Mouse (Mus musculus) ES-Bruce4 (cell line): ENCODE measurements around the gene Rpl22. TPM values are rescaled to one million over a fixed set of nuclear protein-coding genes. Genes with fewer than 3 reads are reported as not detected.

ENCODE experiments used
- H3K27ac ChIP-seq: 2 replicates; pipeline ENCODE4 v1.5.1; 2012; ENCODE audit warnings: low read length, inconsistent platforms; ENCODE audit not compliant: insufficient read depth
- H3K27me3 ChIP-seq: 2 replicates; pipeline ENCODE4 v1.6.1; 2012; ENCODE audit warnings: mild to moderate bottlenecking, low read length, inconsistent platforms; ENCODE audit not compliant: control insufficient read depth, poor library complexity, insufficient read depth, severe bottlenecking
- H3K36me3 ChIP-seq: 2 replicates; pipeline ENCODE4 v1.6.1; 2012; ENCODE audit warnings: inconsistent platforms, mild to moderate bottlenecking, low read length, moderate library complexity; ENCODE audit not compliant: control insufficient read depth, poor library complexity, insufficient read depth, severe bottlenecking
- H3K4me1 ChIP-seq: one replicate; pipeline ENCODE4 v1.8.1; 2011; ENCODE audit warnings: low read length; ENCODE audit not compliant: control insufficient read depth, insufficient read depth
- H3K4me3 ChIP-seq: 2 replicates; pipeline ENCODE4 v1.5.1; 2011; ENCODE audit warnings: low read depth, mild to moderate bottlenecking, low read length
- H3K9ac ChIP-seq: 2 replicates; pipeline ENCODE4 v1.6.1; 2012; ENCODE audit warnings: low read depth, mild to moderate bottlenecking, inconsistent platforms; ENCODE audit not compliant: poor library complexity, severe bottlenecking
- H3K9me3 ChIP-seq: replicated peaks from 2 replicates; pipeline ENCODE4 v1.6.1; 2012; ENCODE audit warnings: mild to moderate bottlenecking, low read length, inconsistent platforms; ENCODE audit not compliant: control insufficient read depth, poor library complexity, insufficient read depth, severe bottlenecking
- CTCF ChIP-seq: IDR thresholded peaks from one replicate; pipeline ENCODE4 v1.8.1; 2011; ENCODE audit warnings: low read depth, low read length
- EP300 ChIP-seq: IDR thresholded peaks from 2 replicates; pipeline ENCODE4 v1.6.1; 2011; ENCODE audit warnings: low read depth, low read length; ENCODE audit not compliant: insufficient read depth
- POLR2A ChIP-seq: IDR thresholded peaks from one replicate; pipeline ENCODE4 v1.8.1; 2011; ENCODE audit warnings: low read length; ENCODE audit not compliant: insufficient read depth
- polyA plus RNA-seq: library from polyadenylated mRNA; stranded (reverse); fragments of >200 nt; gene quantifications from 2 replicates; pipeline ENCODE4 v1.2.4, GENCODE M21; 2011; ENCODE audit warnings: low read depth; ENCODE audit not compliant: missing spikeins, insufficient read depth, insufficient read length

Gene Rpl22
- polyA plus RNA-seq, 1 experiment, result 1,978 TPM

DNA sequence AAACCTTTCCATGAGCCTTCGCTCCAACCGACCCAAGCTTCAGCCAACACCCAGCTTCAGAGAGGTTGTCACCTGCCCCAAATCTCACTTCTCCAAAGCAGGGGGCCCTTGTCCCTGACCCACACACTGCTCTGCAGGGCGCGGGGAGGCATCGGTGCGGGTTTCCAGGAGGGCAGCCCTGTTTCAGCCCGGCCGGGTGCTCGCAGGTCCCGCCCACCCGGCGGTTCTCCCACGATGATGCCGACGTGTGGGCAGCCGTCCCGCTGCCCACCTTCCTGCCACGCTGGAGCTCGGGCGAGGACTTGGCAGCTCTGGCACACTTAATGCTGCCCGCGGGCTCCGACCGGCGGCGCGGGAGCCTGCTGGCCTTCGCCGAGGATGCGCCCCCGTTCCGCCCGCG lies 42.8 kb upstream of the Rpl22 start:
- Histone ChIP-seq H3K36me3 (no peaks in the 10 kb centered on the region), H3K9me3 (no peaks in the 10 kb centered on the region), H3K4me3 (peak overlapping the region; percentile 15), H3K4me1 (peaks cover 3% of the 10 kb centered on the region), H3K27ac (no peak overlapping the region), H3K27me3 (0 out of 2 replicates have a peak, but pooled peaks cover 2% of the 10 kb centered on the region), H3K9ac (peak overlapping the region; percentile 7; the same call in 1 of the 2 replicates)
- no peak for TF ChIP-seq EP300
- TF ChIP-seq CTCF, result no peak
- no peak for TF ChIP-seq POLR2A

- H3K9me3 ChIP-seq, result no peaks in the 10 kb centered on the region
- H3K27me3 ChIP-seq, result 0 out of 2 replicates have a peak, but pooled peaks cover 2% of the 10 kb centered on the region
- no peaks in the 10 kb centered on the region for H3K36me3 ChIP-seq
- H3K4me1 ChIP-seq, result peaks cover 3% of the 10 kb centered on the region
- peak overlapping the region; percentile 7; the same call in 1 of the 2 replicates for H3K9ac ChIP-seq
- H3K4me3 ChIP-seq, result peak overlapping the region; percentile 52
- H3K27ac ChIP-seq, result no peak overlapping the region
- TF ChIP-seq POLR2A (no peak), EP300 (0 out of 2 replicates have a peak, but pooled peaks have one; percentile 12), CTCF (peak; percentile 77)
These were observed 42.2 kb upstream of the Rpl22 start for GRCm38 (mm10) chr4:152283186-152283950.

GRCm38 (mm10) chr4:152285505-152285904 lies 40.0 kb upstream of the Rpl22 start:
- no peak overlapping the region for H3K4me3 ChIP-seq
- no peak overlapping the region for H3K9ac ChIP-seq
- H3K4me1 ChIP-seq, result peaks cover 5% of the 10 kb centered on the region
- H3K27me3 ChIP-seq, result 0 out of 2 replicates have a peak, but pooled peaks cover 2% of the 10 kb centered on the region
- no peaks in the 10 kb centered on the region for H3K9me3 ChIP-seq
- H3K36me3 ChIP-seq, result no peaks in the 10 kb centered on the region
- no peak for TF ChIP-seq POLR2A
- peak; percentile 73 for TF ChIP-seq CTCF
- TF ChIP-seq EP300, result no peak
- H3K27ac ChIP-seq, result no peak overlapping the region

DNA sequence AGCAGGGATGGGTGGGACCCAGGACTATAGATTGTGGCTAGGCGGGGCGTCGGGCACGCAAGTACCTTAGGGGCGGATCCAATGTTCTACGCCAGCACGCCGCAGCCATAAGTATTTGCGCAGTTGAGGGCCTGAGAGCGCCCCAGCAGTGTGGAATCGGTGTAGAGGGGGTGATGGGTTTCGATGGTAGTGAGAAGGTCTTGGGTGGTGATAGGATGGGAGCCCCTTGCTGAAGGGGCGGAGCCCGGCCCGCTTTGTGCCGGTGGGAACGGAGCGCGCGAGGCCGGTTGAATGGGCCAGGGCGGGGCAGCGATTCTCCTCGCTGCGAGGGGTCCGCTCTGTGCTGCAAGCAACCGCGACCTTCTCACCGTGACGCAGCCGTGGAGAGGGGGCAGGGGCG lies 39.4 kb upstream of the Rpl22 start:
- H3K36me3 ChIP-seq, result no peaks in the 10 kb centered on the region
- no peak overlapping the region for H3K27ac ChIP-seq
- peak overlapping the region; percentile 32 for H3K4me3 ChIP-seq
- H3K9me3 ChIP-seq, result no peaks in the 10 kb centered on the region
- 0 out of 2 replicates have a peak, but pooled peaks cover 2% of the 10 kb centered on the region for H3K27me3 ChIP-seq
- TF ChIP-seq POLR2A, result no peak
- H3K4me1 ChIP-seq, result peaks cover 8% of the 10 kb centered on the region
- H3K9ac ChIP-seq, result no peak overlapping the region

DNA sequence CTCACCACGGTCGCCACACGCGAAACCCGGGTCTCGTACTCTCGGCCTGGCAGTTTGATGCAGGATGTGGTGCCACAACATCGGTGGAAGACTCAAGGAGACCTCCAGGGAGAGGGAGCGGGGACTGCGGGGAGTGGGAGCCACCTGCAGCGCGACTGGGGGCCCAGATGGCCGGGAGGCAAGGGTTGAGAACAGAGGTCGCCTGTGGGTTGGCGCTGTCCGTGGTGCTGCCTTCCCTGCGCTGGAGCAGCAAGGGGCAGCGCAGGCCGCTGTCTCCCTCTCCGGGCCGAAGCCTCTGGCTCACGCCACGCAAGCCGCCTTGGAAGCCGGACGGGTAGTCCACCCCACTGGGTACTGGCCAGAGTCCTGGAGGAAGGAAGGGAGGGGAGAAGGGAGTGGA lies 38.7 kb upstream of the Rpl22 start:
- Histone ChIP-seq H3K27me3 (0 out of 2 replicates have a peak, but pooled peaks cover 2% of the 10 kb centered on the region), H3K9ac (no peak overlapping the region), H3K4me1 (peaks cover 10% of the 10 kb centered on the region), H3K36me3 (no peaks in the 10 kb centered on the region), H3K9me3 (no peaks in the 10 kb centered on the region), H3K27ac (no peak overlapping the region), H3K4me3 (peak overlapping the region; percentile 32; the same call in 1 of the 2 replicates)
- no peak for TF ChIP-seq POLR2A
- TF ChIP-seq EP300, result no peak
- TF ChIP-seq CTCF, result no peak

GRCm38 (mm10) chr4:152287317-152288120 lies 38.0 kb upstream of the Rpl22 start:
- Histone ChIP-seq H3K4me1 (peaks cover 10% of the 10 kb centered on the region), H3K4me3 (no peak overlapping the region)

More at GRCm38 (mm10) chr4:152287317-152288120, 38.0 kb upstream of the Rpl22 start:
- no peak for TF ChIP-seq EP300
- TF ChIP-seq POLR2A, result no peak
- TF ChIP-seq CTCF, result no peak
- no peaks in the 10 kb centered on the region for H3K36me3 ChIP-seq
- H3K27ac ChIP-seq, result no peak overlapping the region
- H3K27me3 ChIP-seq, result 0 out of 2 replicates have a peak, but pooled peaks cover 1% of the 10 kb centered on the region
- no peaks in the 10 kb centered on the region for H3K9me3 ChIP-seq
- H3K9ac ChIP-seq, result no peak overlapping the region
